Mouse (Mus musculus): ENCODE measurements around the gene Pknox1. TPM values are rescaled to one million over a fixed set of nuclear protein-coding genes. Genes with fewer than 3 reads are reported as not detected.

Gene Pknox1
- total and polyA plus RNA-seq, 2 experiments from 2014 or later = 8.7 to 74.0 TPM

- no peaks in the 10 kb centered on the region for H3K4me1 ChIP-seq (ENCODE audit: control insufficient read depth, insufficient read depth)
- WGBS = 70% methylated on average over 4 of the region's 4 CpGs
Observed at GRCm38 (mm10) chr17:31642913-31643312, 78.4 kb downstream of the Pknox1 start.

GRCm38 (mm10) chr17:31646199-31647002 is 81.9 kb downstream of the Pknox1 start:
- WGBS = 82% methylated on average over 5 of the region's 5 CpGs

More at GRCm38 (mm10) chr17:31642913-31643312, 78.4 kb downstream of the Pknox1 start:
- DNase-seq (ENCODE audit: low spot score) (no peak), ATAC-seq (ENCODE audit: insufficient read depth, low read depth) (0 out of 2 replicates have a peak, but pooled peaks have one; percentile 20)
- no peak overlapping the region for H3K4me3 ChIP-seq (ENCODE audit: low read depth, low read length)
- H3K36me3 ChIP-seq (replicated peaks; ENCODE audit: control insufficient read depth, insufficient read depth, low read length) = peaks cover 17% of the 10 kb centered on the region
- no peaks in the 10 kb centered on the region for H3K9me3 ChIP-seq (replicated peaks; ENCODE audit: control insufficient read depth, low read length)
- H3K27me3 ChIP-seq (ENCODE audit: control insufficient read depth, insufficient read depth, low read length) = no peaks in the 10 kb centered on the region
- no peak overlapping the region for H3K4me2 ChIP-seq (ENCODE audit: low read depth, low read length)
- H3K27ac ChIP-seq (ENCODE audit: low read depth) = no peak overlapping the region
- TF ChIP-seq CTCF (IDR thresholded peaks at IDR 0.05; ENCODE audit: low read depth) = no peak
- TF ChIP-seq EP300 (IDR thresholded peaks at IDR 0.05; ENCODE audit: low read depth) = no peak
- H3K9ac ChIP-seq (replicated peaks; ENCODE audit: low read depth, low read length) = no peak overlapping the region

GRCm38 (mm10) chr17:31652152-31652551 is 87.6 kb downstream of the Pknox1 start:
- no peak overlapping the region for H3K27ac ChIP-seq (ENCODE audit: low read depth)
- no peak for ATAC-seq (ENCODE audit: insufficient read depth, low read depth)
- WGBS = 53% methylated on average over 14 of the region's 14 CpGs
- H3K36me3 ChIP-seq (replicated peaks; ENCODE audit: control insufficient read depth, insufficient read depth, low read length) = peaks cover 80% of the 10 kb centered on the region
- no peak for TF ChIP-seq EP300 (IDR thresholded peaks at IDR 0.05; ENCODE audit: low read depth)
- no peak for TF ChIP-seq CTCF (IDR thresholded peaks at IDR 0.05; ENCODE audit: low read depth)
- no peak for DNase-seq (ENCODE audit: low spot score)
- H3K9me3 ChIP-seq (replicated peaks; ENCODE audit: control insufficient read depth, low read length) = no peaks in the 10 kb centered on the region
- H3K27me3 ChIP-seq (ENCODE audit: control insufficient read depth, insufficient read depth, low read length) = no peaks in the 10 kb centered on the region
- no peak overlapping the region for H3K4me2 ChIP-seq (ENCODE audit: low read depth, low read length)
- H3K9ac ChIP-seq (replicated peaks; ENCODE audit: low read depth, low read length) = no peak overlapping the region
- H3K4me3 ChIP-seq (ENCODE audit: low read depth, low read length) = no peak overlapping the region
- peaks cover 5% of the 10 kb centered on the region for H3K4me1 ChIP-seq (ENCODE audit: control insufficient read depth, insufficient read depth)

More at GRCm38 (mm10) chr17:31646199-31647002, 81.9 kb downstream of the Pknox1 start:
- ATAC-seq (ENCODE audit: insufficient read depth, low read depth) (peak; percentile 41; the same call in 1 of the 2 replicates), DNase-seq (ENCODE audit: low spot score) (no peak)
- no peak overlapping the region for H3K9ac ChIP-seq (replicated peaks; ENCODE audit: low read depth, low read length)
- no peaks in the 10 kb centered on the region for H3K9me3 ChIP-seq (replicated peaks; ENCODE audit: control insufficient read depth, low read length)
- no peaks in the 10 kb centered on the region for H3K27me3 ChIP-seq (ENCODE audit: control insufficient read depth, insufficient read depth, low read length)
- no peak overlapping the region for H3K4me3 ChIP-seq (ENCODE audit: low read depth, low read length)
- peaks cover 50% of the 10 kb centered on the region for H3K36me3 ChIP-seq (replicated peaks; ENCODE audit: control insufficient read depth, insufficient read depth, low read length)
- H3K4me1 ChIP-seq (ENCODE audit: control insufficient read depth, insufficient read depth) = no peaks in the 10 kb centered on the region
- H3K27ac ChIP-seq (ENCODE audit: low read depth) = no peak overlapping the region
- no peak overlapping the region for H3K4me2 ChIP-seq (ENCODE audit: low read depth, low read length)
- no peak for TF ChIP-seq CTCF (IDR thresholded peaks at IDR 0.05; ENCODE audit: low read depth)
- no peak for TF ChIP-seq EP300 (IDR thresholded peaks at IDR 0.05; ENCODE audit: low read depth)

- ATAC-seq (ENCODE audit: insufficient read depth, low read depth) (no peak), DNase-seq (ENCODE audit: low spot score) (no peak)
- no peaks in the 10 kb centered on the region for H3K9me3 ChIP-seq (replicated peaks; ENCODE audit: control insufficient read depth, low read length)
- TF ChIP-seq EP300 (IDR thresholded peaks at IDR 0.05; ENCODE audit: low read depth) (no peak), CTCF (IDR thresholded peaks at IDR 0.05; ENCODE audit: low read depth) (no peak)
- H3K4me3 ChIP-seq (ENCODE audit: low read depth, low read length) = no peak overlapping the region
- no peak overlapping the region for H3K4me2 ChIP-seq (ENCODE audit: low read depth, low read length)
- no peak overlapping the region for H3K9ac ChIP-seq (replicated peaks; ENCODE audit: low read depth, low read length)
- 85% methylated on average over 6 of the region's 6 CpGs for WGBS
- H3K27me3 ChIP-seq (ENCODE audit: control insufficient read depth, insufficient read depth, low read length) = no peaks in the 10 kb centered on the region
- peaks cover 69% of the 10 kb centered on the region for H3K36me3 ChIP-seq (replicated peaks; ENCODE audit: control insufficient read depth, insufficient read depth, low read length)
- peaks cover 12% of the 10 kb centered on the region for H3K4me1 ChIP-seq (ENCODE audit: control insufficient read depth, insufficient read depth)
- no peak overlapping the region for H3K27ac ChIP-seq (ENCODE audit: low read depth)
Observed at GRCm38 (mm10) chr17:31653277-31653676, 88.7 kb downstream of the Pknox1 start.

DNA sequence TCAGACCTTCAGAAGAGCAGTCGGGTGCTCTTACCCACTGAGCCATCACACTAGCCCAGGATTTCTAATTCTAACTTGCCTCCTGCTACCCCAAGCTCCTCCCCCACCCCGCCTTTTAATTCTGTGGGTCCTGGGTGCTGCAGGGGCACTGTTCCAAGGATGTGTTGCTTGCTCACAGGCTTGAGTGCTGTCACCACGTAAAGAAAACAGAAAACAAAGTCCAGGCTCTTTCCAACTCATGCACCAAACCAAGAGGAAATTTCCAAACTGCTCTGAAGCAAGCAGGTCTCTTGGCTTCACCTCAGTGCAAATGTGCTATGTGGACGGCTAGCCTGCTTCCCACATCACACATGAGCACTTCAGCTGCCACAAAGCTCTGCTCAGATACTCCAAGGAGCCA is 90.8 kb downstream of the Pknox1 start:
- TF ChIP-seq EP300 (IDR thresholded peaks at IDR 0.05; ENCODE audit: low read depth) (no peak), CTCF (IDR thresholded peaks at IDR 0.05; ENCODE audit: low read depth) (no peak)
- no peak overlapping the region for H3K4me2 ChIP-seq (ENCODE audit: low read depth, low read length)
- DNase-seq (ENCODE audit: low spot score) = no peak
- no peak overlapping the region for H3K9ac ChIP-seq (replicated peaks; ENCODE audit: low read depth, low read length)
- peaks cover 49% of the 10 kb centered on the region for H3K36me3 ChIP-seq (replicated peaks; ENCODE audit: control insufficient read depth, insufficient read depth, low read length)
- H3K27ac ChIP-seq (ENCODE audit: low read depth) = peak overlapping the region; percentile 36
- ATAC-seq (ENCODE audit: insufficient read depth, low read depth) = no peak
- peaks cover 15% of the 10 kb centered on the region for H3K4me1 ChIP-seq (ENCODE audit: control insufficient read depth, insufficient read depth)
- WGBS = 38% methylated on average over 4 of the region's 4 CpGs
- H3K27me3 ChIP-seq (ENCODE audit: control insufficient read depth, insufficient read depth, low read length) = no peaks in the 10 kb centered on the region
- no peaks in the 10 kb centered on the region for H3K9me3 ChIP-seq (replicated peaks; ENCODE audit: control insufficient read depth, low read length)
- H3K4me3 ChIP-seq (ENCODE audit: low read depth, low read length) = no peak overlapping the region

Measured in heart, postnatal 0 days (tissue).